Mouse (Mus musculus) embryonic facial prominence, embryonic 10.5 days (tissue): ENCODE data around the gene Zbtb38. TPM values are rescaled to one million over a fixed set of nuclear protein-coding genes. Genes with fewer than 3 reads are reported as not detected.

Experiments used
- DNase-seq: peaks from one replicate; pipeline ENCODE4 v3.0.0-alpha.2; 2017; ENCODE audit warnings: low spot score
- H3K27ac ChIP-seq: fragments of 300-500 bp; sonication (generic); replicated peaks from 2 replicates; pipeline ENCODE4 v1.5.1; 2016; ENCODE audit warnings: mild to moderate bottlenecking
- H3K27me3 ChIP-seq: fragments of 300-500 bp; sonication (generic); replicated peaks from 2 replicates; pipeline ENCODE4 v1.6.1; 2016; ENCODE audit warnings: low read depth, mild to moderate bottlenecking; ENCODE audit not compliant: poor library complexity, severe bottlenecking
- H3K36me3 ChIP-seq: fragments of 300-500 bp; sonication (generic); replicated peaks from 2 replicates; pipeline ENCODE4 v1.6.1; 2016; ENCODE audit warnings: mild to moderate bottlenecking, moderate library complexity
- H3K4me1 ChIP-seq: fragments of 300-500 bp; sonication (generic); 2 replicates; pipeline ENCODE4 v1.6.1; 2016
- H3K4me3 ChIP-seq: fragments of 300-500 bp; sonication (generic); 2 replicates; pipeline ENCODE4 v1.5.1; 2016; ENCODE audit warnings: mild to moderate bottlenecking, moderate library complexity
- H3K9me3 ChIP-seq: fragments of 300-500 bp; sonication (generic); 2 replicates; pipeline ENCODE4 v1.6.1; 2016; ENCODE audit warnings: mild to moderate bottlenecking
- WGBS: fragments of 180-500 bp; shearing (Covaris S2); methylation state at CpG from one replicate; pipeline ENCODE4 v1.1.7; 2016; 5-methylcytosine and 5-hydroxymethylcytosine counted together
- polyA plus RNA-seq: library from polyadenylated mRNA; unstranded; fragments of >200 nt; fragmentation: Nextera tagmentation; extraction: Ambion mirVana; gene quantifications from 2 replicates; pipeline ENCODE4 v1.2.1, GENCODE M21; 2016

Zbtb38 gene
- polyA plus RNA-seq, 1 experiment from 2014 or later = 8.6 TPM

DNA sequence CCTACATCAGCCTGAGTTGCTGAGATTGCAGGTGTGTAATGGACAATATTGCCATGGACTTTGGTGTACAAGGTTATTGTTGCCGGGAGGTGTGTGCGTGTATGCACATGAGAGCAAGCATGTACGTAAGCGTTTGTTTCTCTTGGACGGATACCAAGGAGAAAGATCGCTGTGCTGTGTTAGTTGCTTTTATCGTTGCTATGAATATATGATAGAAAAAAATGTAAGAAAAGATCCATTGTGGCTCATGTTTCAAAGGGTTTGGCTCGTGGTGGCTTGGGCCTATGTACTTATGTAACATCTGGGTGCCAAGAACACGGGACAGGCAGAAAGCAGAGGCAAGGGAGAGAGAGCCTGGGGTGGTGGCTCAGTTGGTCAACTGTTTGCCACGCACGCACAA lies 3.1 kb upstream of the Zbtb38 start:
- Histone ChIP-seq H3K4me1 (peaks cover 19% of the 10 kb centered on the region), H3K27ac (no peak overlapping the region), H3K27me3 (no peaks in the 10 kb centered on the region), H3K36me3 (no peaks in the 10 kb centered on the region), H3K9me3 (no peaks in the 10 kb centered on the region), H3K4me3 (no peak overlapping the region)
- DNase-seq = no peak
- 90% methylated on average over 11 of the region's 11 CpGs for WGBS

DNA sequence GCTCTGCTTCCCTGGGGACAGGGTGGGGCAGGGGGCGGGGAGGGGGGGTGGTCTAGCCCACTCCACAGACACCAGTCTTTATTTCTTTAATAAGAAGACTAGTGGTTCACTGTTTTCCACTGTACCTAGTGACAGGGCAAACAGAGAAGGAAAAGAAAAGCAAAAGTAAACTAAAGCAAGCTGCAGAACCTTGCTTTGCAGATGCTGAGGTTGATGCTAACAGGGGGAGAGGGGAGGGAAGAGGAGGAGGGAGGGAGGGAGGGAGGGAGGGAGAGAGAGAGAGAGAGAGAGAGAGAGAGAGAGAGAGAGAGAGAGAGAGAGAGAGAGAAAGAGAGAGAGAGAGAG lies 2.0 kb upstream of the Zbtb38 start:
- 37% methylated on average over 1 of the region's 1 CpGs for WGBS
- no peak overlapping the region for H3K4me3 ChIP-seq
- H3K27ac ChIP-seq = no peak overlapping the region
- no peaks in the 10 kb centered on the region for H3K27me3 ChIP-seq
- H3K4me1 ChIP-seq = peaks cover 19% of the 10 kb centered on the region
- H3K9me3 ChIP-seq = no peaks in the 10 kb centered on the region
- H3K36me3 ChIP-seq = no peaks in the 10 kb centered on the region
- no peak for DNase-seq

DNA sequence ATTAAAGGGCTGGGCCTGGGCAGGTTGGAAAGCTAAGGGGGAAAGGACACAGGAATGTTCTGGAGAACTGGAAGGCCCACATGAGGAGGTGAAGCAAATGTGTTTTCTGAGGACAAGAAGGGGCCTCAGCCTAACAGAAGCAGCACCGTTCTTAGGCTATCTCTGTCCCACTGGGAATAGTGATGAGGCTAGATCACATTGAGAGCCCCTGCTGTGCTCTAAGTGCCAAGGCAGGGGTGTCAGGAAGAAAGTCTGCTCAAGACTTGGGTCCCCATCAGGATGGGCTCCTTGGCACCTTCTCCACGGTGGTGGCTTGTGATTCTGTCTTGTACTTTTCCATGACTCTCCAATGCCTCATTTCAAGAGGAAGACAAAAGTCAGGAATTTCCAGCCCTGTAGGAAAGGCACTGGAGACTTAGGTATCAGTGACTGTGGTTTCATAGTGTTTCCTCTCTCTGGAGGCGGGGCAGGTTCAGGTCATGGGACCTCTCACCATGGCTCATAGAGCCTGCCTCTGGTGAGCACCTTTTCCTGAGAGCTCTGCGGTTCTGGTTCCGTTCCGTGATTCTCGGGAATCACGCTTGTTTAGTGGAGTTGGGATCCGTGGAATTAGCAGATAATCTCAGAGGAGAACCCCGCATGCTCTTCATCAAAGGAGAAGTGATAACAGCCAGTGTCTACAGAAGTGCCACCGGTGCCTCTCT lies 1.4 kb upstream of the Zbtb38 start:
- DNase-seq = no peak
- Histone ChIP-seq H3K27ac (no peak overlapping the region), H3K36me3 (no peaks in the 10 kb centered on the region), H3K9me3 (no peaks in the 10 kb centered on the region), H3K4me3 (no peak overlapping the region), H3K4me1 (peaks cover 15% of the 10 kb centered on the region), H3K27me3 (no peaks in the 10 kb centered on the region)
- 82% methylated on average over 11 of the region's 11 CpGs for WGBS

DNA sequence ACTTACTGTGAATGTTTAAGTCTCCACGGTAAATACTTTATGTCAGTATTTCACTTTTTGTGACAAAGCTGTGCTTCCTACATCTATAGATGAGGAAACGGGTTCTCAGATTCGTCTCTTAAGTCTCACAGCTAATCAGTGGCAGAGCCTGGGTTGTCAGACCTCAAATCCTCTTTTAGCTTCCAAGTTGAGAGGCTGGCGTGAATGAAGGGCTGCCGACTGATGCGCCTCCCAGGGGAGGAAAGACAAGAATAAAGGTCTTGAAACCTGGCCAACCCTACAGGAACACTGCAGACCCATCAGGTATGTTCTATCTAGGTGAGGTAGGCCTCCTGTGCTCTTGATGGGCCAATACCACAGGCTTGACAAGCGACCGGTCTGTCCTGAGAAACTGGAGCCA lies 761 bp upstream of the Zbtb38 start:
- no peak for DNase-seq
- WGBS = 92% methylated on average over 8 of the region's 8 CpGs
- H3K9me3 ChIP-seq = no peaks in the 10 kb centered on the region
- no peak overlapping the region for H3K4me3 ChIP-seq
- peaks cover 11% of the 10 kb centered on the region for H3K4me1 ChIP-seq
- H3K36me3 ChIP-seq = no peaks in the 10 kb centered on the region
- H3K27ac ChIP-seq = no peak overlapping the region
- H3K27me3 ChIP-seq = no peaks in the 10 kb centered on the region

DNA sequence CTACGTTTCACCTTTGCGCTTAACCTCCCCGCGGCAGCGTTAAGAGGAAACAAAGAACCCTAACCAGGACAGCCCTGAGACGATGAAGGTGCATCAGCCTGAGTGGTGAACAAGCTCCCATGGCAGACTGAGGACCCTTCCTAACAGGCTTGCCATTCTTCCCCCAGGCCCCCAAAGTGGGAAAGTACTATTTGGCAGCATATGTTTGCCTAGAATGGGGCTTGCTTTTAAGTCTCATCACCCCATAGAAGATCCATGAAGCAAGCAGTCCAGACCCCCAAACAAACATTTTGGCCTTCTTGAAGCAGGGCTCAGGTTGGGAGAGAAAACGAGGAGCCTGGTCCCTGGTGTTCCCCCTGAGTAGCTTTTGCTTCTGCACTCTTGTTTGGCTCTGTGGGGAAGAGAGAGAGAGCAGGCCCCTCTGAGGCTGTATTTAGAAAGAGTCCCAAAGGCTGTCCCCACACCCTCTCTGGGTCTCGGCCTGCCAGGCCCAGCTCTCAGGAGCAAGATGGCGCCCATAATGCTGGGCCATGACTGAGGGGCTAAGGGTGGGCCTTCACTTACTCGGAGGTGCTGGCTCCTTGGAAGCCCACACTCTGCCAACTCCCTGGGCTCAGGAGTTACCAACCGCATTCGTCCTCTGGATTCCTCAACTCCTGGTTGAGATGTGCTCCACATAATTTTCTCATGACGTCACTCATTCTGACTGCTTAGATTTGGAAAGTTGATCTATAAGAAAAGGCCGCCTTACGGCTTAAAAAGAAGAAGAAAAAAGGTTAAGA lies 619 bp downstream of the Zbtb38 start:
- 92% methylated on average over 15 of the region's 15 CpGs for WGBS
- Histone ChIP-seq H3K4me3 (no peak overlapping the region), H3K4me1 (peaks cover 11% of the 10 kb centered on the region), H3K27ac (peak overlapping the region; percentile 75), H3K9me3 (no peaks in the 10 kb centered on the region), H3K36me3 (no peaks in the 10 kb centered on the region), H3K27me3 (no peaks in the 10 kb centered on the region)
- no peak for DNase-seq

DNA sequence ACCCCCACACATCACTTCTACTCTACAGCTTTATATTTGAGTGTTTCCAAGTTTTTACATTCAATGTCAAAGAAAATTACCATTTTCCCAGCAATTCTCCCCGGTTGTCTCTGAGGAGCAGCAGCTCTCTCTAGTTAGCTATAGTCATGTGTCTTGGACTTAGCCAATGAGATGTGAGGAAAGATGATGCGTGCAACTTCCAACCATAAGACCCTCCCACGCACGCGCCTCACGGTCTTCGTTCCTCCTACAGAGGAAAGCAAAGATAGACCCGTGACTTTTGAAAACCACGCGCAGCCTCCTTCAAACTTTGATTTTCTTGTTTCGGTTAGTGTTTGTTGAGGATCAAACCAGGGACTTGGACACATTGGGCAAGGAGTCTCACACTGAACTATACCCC lies 2.0 kb downstream of the Zbtb38 start:
- H3K9me3 ChIP-seq = no peaks in the 10 kb centered on the region
- H3K36me3 ChIP-seq = no peaks in the 10 kb centered on the region
- H3K27me3 ChIP-seq = no peaks in the 10 kb centered on the region
- H3K4me3 ChIP-seq = no peak overlapping the region
- no peak overlapping the region for H3K27ac ChIP-seq
- peaks cover 11% of the 10 kb centered on the region for H3K4me1 ChIP-seq
- 96% methylated on average over 11 of the region's 11 CpGs for WGBS
- no peak for DNase-seq

DNA sequence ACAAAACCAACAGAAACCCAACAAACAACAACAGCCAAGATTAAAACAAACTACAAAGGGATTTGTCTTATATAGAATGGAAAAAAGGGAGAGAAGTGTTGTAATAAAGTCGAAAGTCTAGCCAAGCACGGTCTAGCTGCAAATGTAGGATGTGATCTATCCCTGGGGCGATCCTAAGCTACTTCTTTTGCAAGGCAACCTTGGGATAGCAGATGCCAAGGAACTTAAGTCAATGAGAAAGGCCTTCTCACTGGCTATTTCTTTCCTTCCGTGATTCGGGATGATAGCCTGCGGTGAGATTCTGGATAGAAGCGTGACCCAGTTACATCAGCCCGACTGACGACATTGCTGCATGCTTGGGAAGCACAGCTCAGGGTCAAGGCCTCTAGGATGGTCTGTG lies 6.1 kb downstream of the Zbtb38 start:
- H3K36me3 ChIP-seq = no peaks in the 10 kb centered on the region
- no peak overlapping the region for H3K4me3 ChIP-seq
- H3K27ac ChIP-seq = no peak overlapping the region
- DNase-seq = no peak
- no peaks in the 10 kb centered on the region for H3K27me3 ChIP-seq
- peaks cover 5% of the 10 kb centered on the region; the same call in 1 of the 2 replicates for H3K9me3 ChIP-seq
- 95% methylated on average over 9 of the region's 9 CpGs for WGBS
- H3K4me1 ChIP-seq = no peaks in the 10 kb centered on the region

DNA sequence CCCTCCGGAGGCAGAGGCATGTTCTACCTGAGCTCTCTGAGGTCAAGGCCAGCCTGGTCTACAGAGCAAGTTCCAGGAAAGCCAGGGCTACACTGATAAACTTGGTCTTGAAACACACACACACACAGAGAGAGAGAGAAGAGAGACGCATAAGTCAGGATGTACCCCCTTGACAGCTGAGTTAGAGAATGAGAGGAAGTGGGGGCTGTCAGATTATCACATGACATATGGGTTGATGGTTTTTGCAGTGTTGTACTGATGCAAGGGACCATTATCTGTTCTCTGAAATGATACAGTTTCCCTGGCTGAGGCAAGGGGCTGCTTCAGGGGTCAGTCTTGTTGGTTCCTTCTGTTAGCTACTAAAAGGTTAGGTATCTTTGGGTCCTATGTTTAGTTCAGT lies 7.7 kb downstream of the Zbtb38 start:
- Histone ChIP-seq H3K4me3 (no peak overlapping the region), H3K27me3 (no peaks in the 10 kb centered on the region), H3K27ac (no peak overlapping the region), H3K9me3 (peaks cover 5% of the 10 kb centered on the region; the same call in 1 of the 2 replicates), H3K36me3 (no peaks in the 10 kb centered on the region), H3K4me1 (peaks cover 8% of the 10 kb centered on the region)
- DNase-seq = no peak
- 91% methylated on average over 2 of the region's 2 CpGs for WGBS

DNA sequence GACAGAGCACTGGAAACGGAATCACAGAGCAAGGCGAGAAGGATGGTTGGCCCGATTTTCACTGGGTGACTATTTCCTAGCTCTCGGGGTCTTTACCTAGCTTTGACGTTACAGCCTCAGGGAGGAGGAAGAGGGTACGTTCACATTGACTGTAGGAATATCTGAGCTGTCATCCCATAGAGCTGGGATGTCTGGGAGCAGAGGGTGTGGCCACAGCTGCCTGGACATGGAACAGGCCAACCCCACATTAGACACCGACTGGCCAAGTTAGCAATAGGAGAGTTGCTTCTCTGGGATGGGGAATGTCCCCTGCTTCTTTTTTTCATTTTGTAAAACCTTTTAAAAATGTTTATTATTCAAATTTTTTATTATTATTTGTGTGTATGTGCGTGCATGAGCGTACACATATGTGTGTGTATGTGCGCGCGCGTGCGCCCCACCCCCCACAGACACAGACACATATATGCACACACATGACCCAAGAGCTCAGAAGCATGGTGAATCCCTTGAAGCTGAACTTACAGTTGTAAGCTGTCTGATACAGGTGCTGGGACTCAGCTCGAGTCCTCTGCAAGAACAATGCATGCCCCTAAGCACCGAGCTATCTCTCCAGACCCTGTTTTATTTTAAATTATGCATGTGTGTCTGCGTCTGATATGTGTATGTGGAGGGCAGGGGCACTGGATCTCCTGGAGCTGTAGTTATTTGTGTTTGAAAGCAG lies 11.1 kb downstream of the Zbtb38 start:
- DNase-seq = no peak
- H3K4me1 ChIP-seq = peaks cover 8% of the 10 kb centered on the region
- no peak overlapping the region for H3K4me3 ChIP-seq
- no peaks in the 10 kb centered on the region for H3K36me3 ChIP-seq
- 83% methylated on average over 17 of the region's 17 CpGs for WGBS
- peaks cover 5% of the 10 kb centered on the region; the same call in 1 of the 2 replicates for H3K9me3 ChIP-seq
- H3K27me3 ChIP-seq = no peaks in the 10 kb centered on the region
- H3K27ac ChIP-seq = no peak overlapping the region

DNA sequence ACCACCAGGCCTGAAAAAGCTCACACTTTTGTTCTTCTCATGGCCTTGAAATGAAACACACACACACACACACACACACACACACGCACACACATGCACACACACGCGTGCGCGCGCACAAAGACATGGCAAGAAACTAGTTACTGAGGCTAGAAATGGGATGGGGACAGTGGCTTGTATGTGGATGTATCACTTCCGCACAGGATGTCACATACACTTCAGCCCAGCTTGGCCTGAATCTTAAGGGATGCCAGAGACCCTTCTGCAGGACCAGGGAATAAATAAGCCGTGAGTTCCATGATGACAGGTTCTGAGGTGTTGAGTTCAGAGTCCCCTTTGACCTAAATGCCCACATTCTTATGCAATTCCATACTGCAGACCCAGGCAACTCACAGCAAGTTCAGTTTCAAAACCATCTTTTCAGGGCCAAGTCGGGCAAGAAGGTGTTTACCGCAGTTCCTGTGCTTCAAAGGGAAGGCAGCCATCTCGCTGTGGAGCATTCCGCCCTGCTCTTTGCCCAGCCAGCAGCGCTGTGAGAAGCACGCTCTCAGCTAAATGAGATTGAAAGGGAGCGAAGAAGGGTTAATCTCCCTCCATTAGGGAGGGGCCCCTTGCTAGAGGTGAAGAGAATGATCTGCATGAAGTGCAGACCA lies 11.8 kb downstream of the Zbtb38 start:
- H3K4me1 ChIP-seq = peaks cover 8% of the 10 kb centered on the region
- no peaks in the 10 kb centered on the region for H3K36me3 ChIP-seq
- H3K27me3 ChIP-seq = no peaks in the 10 kb centered on the region
- H3K4me3 ChIP-seq = no peak overlapping the region
- WGBS = 71% methylated on average over 15 of the region's 15 CpGs
- DNase-seq = no peak
- H3K27ac ChIP-seq = no peak overlapping the region
- peaks cover 5% of the 10 kb centered on the region; the same call in 1 of the 2 replicates for H3K9me3 ChIP-seq

DNA sequence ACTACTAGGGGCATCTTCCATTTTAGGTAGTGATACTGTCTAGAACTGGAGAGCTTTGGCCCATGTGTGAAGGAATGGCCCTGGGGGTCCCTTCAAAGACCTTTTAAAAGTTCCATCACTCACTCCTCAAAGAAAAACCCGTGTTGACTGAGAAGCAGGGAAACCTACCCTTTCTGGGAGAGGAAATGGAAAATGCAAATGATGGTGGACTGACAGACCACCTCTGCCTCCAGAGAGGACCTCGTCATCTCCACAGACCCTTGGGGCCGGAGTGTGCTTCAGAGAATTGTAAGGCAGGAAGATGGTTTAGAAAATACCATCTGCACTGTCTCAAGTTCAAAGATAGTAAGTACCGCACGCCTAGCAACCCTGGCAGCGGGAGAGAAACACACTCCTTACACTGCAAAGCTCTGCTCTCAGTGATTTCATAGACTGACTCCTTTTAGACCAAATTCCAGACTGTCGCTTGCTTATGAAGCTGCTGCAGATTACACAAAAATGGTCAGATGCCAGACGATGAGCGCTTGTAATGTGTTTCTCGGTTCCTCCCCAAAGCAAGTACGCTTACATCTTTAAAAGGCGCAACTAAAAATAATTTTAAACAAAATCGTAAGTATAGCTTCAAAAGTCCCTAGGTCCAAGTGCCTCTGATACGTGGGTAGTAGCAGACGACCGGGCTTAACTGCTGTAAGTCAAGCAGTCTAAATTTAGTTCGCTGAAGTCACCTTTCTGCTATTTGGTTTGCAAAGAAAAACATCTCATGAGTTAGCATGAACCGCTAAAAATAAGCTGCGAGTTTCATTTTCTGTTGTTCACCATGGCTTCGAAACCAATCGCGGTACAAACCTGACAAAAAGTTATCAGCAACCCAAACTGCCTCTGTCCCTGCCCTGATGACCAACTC lies 12.6 kb downstream of the Zbtb38 start:
- Histone ChIP-seq H3K4me1 (peaks cover 8% of the 10 kb centered on the region), H3K4me3 (no peak overlapping the region), H3K27ac (no peak overlapping the region), H3K9me3 (peaks cover 5% of the 10 kb centered on the region; the same call in 1 of the 2 replicates), H3K36me3 (no peaks in the 10 kb centered on the region), H3K27me3 (no peaks in the 10 kb centered on the region)
- DNase-seq = no peak
- WGBS = 92% methylated on average over 22 of the region's 22 CpGs
